Mouse (Mus musculus): ENCODE measurements around the gene Gm20388. TPM values are rescaled to one million over a fixed set of nuclear protein-coding genes. Genes with fewer than 3 reads are reported as not detected.
A peak's percentile ranks its signal among the peaks of the same experiment; 100 is the strongest.

Gm20388 gene
- polyA plus RNA-seq, 1 experiment from 2014 or later, result not detected

- Histone ChIP-seq H3K27me3 (no peaks in the 10 kb centered on the region), H3K4me3 (peak overlapping the region; percentile 29; the same call in 1 of the 2 replicates), H3K9me3 (replicated peaks) (no peaks in the 10 kb centered on the region), H3K4me1 (replicated peaks) (peaks cover 18% of the 10 kb centered on the region), H3K27ac (no peak overlapping the region), H3K9ac (no peak overlapping the region), H3K4me2 (no peak overlapping the region), H3K36me3 (no peaks in the 10 kb centered on the region)
- no peak for ATAC-seq (replicated peaks; ENCODE audit: insufficient number of reproducible peaks, insufficient read depth, low FRiP score, low read depth)
- 10% methylated on average over 6 of the region's 6 CpGs for WGBS
Measured at GRCm38 (mm10) chr8:121832503-121832902, 1921.9 kb downstream of the Gm20388 start.

DNA sequence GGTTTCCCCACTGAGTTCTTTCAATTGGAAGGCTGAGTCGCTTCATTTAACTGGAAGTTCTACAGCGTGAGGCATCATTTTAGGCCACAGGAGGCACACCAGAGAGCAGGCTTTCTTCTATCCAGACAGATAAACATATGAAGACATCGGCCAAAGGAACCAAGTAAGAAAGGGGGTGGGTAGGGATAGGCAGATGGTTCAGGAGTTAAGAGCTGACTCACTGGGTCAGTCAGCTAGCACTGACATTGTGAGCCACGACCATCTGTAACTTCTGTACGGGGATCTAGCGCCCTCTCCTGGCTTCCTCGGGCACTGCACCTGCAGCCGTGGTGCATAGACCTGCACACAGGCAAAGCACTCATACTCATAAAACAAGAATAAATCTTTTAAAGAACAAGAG, 1930.6 kb downstream of the Gm20388 start:
- Histone ChIP-seq H3K9me3 (replicated peaks) (no peaks in the 10 kb centered on the region), H3K27me3 (no peaks in the 10 kb centered on the region), H3K27ac (no peak overlapping the region), H3K4me2 (no peak overlapping the region), H3K4me3 (no peak overlapping the region), H3K9ac (no peak overlapping the region), H3K36me3 (no peaks in the 10 kb centered on the region), H3K4me1 (replicated peaks) (no peaks in the 10 kb centered on the region)
- 46% methylated on average over 8 of the region's 8 CpGs for WGBS
- no peak for ATAC-seq (replicated peaks; ENCODE audit: insufficient number of reproducible peaks, insufficient read depth, low FRiP score, low read depth)

DNA sequence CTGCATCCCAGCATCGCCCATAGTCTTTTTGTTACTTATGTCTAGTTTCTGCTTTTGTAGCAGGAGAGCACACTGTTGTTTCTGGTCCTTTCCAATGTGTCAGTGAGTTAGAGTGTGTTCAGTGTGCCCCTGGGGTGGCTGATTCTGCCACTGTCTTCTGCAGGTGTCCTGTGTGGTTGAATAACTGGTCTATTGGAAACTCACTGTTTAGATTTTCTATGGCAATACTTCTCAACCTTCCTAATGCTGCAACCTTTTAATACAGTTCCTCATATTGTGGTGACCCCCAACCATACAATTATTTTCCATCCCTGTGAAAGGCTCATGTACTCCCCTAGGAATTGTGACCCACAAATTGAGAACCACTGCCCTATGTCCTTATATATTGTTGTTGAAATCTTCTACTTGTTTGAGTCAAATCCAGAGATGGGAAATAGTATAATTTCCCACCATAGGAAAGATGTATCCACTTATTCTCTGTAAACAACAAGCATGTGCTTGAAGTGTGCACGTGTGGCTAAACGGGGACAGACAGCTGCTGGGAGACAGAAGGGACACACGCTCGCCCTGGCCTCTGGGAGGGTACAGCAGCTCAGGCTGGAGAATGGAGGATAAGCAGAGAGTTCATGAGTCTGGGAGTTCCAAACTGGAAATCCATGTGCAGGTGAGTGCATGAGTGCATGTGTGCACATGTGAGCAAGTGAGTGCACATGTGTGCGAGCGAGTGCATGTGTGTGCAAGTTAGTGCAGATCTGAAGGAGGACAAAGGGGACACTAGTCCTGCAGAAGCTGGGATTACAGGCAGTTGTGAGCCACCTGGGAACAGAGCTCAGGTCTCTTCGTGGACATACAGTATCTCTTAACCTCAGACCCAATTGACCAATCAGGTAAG, 1931.7 kb downstream of the Gm20388 start:
- Histone ChIP-seq H3K9me3 (replicated peaks) (no peaks in the 10 kb centered on the region), H3K4me2 (no peak overlapping the region), H3K4me1 (replicated peaks) (no peaks in the 10 kb centered on the region), H3K36me3 (no peaks in the 10 kb centered on the region), H3K27me3 (no peaks in the 10 kb centered on the region), H3K4me3 (no peak overlapping the region), H3K9ac (no peak overlapping the region), H3K27ac (no peak overlapping the region)
- WGBS, result 87% methylated on average over 8 of the region's 8 CpGs
- no peak for ATAC-seq (replicated peaks; ENCODE audit: insufficient number of reproducible peaks, insufficient read depth, low FRiP score, low read depth)

- 69% methylated on average over 3 of the region's 3 CpGs for WGBS
Measured at GRCm38 (mm10) chr8:121843184-121843733, 1932.6 kb downstream of the Gm20388 start.

DNA sequence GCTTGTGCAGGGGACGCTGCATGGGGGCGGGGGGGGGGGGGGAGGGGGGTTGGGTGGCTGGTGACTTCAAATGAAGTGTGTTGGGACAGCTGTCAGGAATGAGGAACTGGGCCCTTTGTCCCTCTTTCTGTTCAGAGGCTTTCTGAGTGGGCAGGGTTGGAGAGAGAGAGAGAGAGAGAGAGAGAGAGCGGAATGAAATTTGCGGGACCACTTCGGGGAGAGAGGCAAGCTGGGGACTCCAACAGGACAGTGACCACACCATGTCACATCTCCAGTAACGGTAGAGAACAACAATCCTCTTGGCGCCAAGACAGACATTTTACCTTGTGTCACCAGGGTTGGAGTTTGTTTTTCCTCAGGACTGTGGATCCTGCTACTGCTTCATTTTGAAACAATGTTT, 1934.1 kb downstream of the Gm20388 start:
- WGBS, result 45% methylated on average over 6 of the region's 7 CpGs
- ATAC-seq (replicated peaks; ENCODE audit: insufficient number of reproducible peaks, insufficient read depth, low FRiP score, low read depth), result no peak
- no peak overlapping the region for H3K9ac ChIP-seq

More at GRCm38 (mm10) chr8:121843184-121843733, 1932.6 kb downstream of the Gm20388 start:
- Histone ChIP-seq H3K4me3 (no peak overlapping the region), H3K9ac (no peak overlapping the region), H3K27ac (no peak overlapping the region), H3K27me3 (no peaks in the 10 kb centered on the region; the same call in 1 of the 2 replicates), H3K4me2 (no peak overlapping the region), H3K4me1 (replicated peaks) (no peaks in the 10 kb centered on the region), H3K9me3 (replicated peaks) (no peaks in the 10 kb centered on the region), H3K36me3 (no peaks in the 10 kb centered on the region)
- no peak for ATAC-seq (replicated peaks; ENCODE audit: insufficient number of reproducible peaks, insufficient read depth, low FRiP score, low read depth)

GRCm38 (mm10) chr8:121846815-121847214, 1936.2 kb downstream of the Gm20388 start:
- no peak for ATAC-seq (replicated peaks; ENCODE audit: insufficient number of reproducible peaks, insufficient read depth, low FRiP score, low read depth)

More for the DNA sequence above, 1934.1 kb downstream of the Gm20388 start:
- no peak overlapping the region for H3K4me2 ChIP-seq
- H3K4me3 ChIP-seq, result no peak overlapping the region
- H3K36me3 ChIP-seq, result no peaks in the 10 kb centered on the region
- no peaks in the 10 kb centered on the region for H3K9me3 ChIP-seq (replicated peaks)
- no peaks in the 10 kb centered on the region for H3K4me1 ChIP-seq (replicated peaks)
- no peaks in the 10 kb centered on the region; the same call in 1 of the 2 replicates for H3K27me3 ChIP-seq
- no peak overlapping the region for H3K27ac ChIP-seq

DNA sequence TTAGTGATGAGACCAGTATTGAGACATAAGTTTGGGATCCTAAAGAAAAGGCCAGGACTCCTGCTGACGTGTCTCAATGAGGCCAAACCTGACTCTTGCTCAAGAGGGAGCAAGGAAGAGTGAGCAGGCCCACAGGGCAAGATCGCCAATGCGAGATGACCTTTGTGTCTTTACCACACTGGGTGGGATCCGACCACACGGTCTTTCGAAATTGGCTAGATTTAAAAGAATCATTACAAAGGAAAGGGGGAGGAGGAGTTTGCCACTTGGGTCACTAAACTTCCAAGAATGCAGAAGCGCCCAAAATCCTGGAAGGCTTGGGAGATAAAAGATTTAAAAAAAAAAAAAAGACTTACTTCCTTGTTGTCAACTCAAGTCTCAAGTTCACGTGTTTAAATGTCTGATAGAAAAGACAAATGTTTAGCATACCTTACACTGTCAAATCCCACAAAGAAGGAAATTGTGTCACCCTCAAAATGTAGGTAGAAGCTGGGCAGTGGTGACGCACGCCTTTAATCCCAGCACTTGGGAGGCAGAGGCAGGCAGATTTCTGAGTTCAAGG, 1936.7 kb downstream of the Gm20388 start:
- Histone ChIP-seq H3K9ac (no peak overlapping the region), H3K4me3 (no peak overlapping the region), H3K27ac (no peak overlapping the region), H3K27me3 (peaks cover 4% of the 10 kb centered on the region; the same call in 1 of the 2 replicates), H3K36me3 (no peaks in the 10 kb centered on the region), H3K4me1 (replicated peaks) (peaks cover 19% of the 10 kb centered on the region), H3K4me2 (no peak overlapping the region), H3K9me3 (replicated peaks) (no peaks in the 10 kb centered on the region)
- no peak for ATAC-seq (replicated peaks; ENCODE audit: insufficient number of reproducible peaks, insufficient read depth, low FRiP score, low read depth)
- 71% methylated on average over 10 of the region's 10 CpGs for WGBS

More at GRCm38 (mm10) chr8:121846815-121847214, 1936.2 kb downstream of the Gm20388 start:
- no peaks in the 10 kb centered on the region for H3K9me3 ChIP-seq (replicated peaks)
- H3K4me2 ChIP-seq, result no peak overlapping the region
- peaks cover 2% of the 10 kb centered on the region; the same call in 1 of the 2 replicates for H3K27me3 ChIP-seq
- H3K4me3 ChIP-seq, result no peak overlapping the region
- peaks cover 14% of the 10 kb centered on the region for H3K4me1 ChIP-seq (replicated peaks)
- no peak overlapping the region for H3K27ac ChIP-seq
- no peaks in the 10 kb centered on the region for H3K36me3 ChIP-seq
- H3K9ac ChIP-seq, result no peak overlapping the region

GRCm38 (mm10) chr8:121847987-121848386, 1937.3 kb downstream of the Gm20388 start:
- ATAC-seq (replicated peaks; ENCODE audit: insufficient number of reproducible peaks, insufficient read depth, low FRiP score, low read depth), result no peak
- Histone ChIP-seq H3K27me3 (peaks cover 4% of the 10 kb centered on the region; the same call in 1 of the 2 replicates), H3K9me3 (replicated peaks) (no peaks in the 10 kb centered on the region), H3K4me2 (no peak overlapping the region), H3K4me1 (replicated peaks) (peaks cover 23% of the 10 kb centered on the region), H3K36me3 (no peaks in the 10 kb centered on the region), H3K4me3 (no peak overlapping the region), H3K27ac (no peak overlapping the region), H3K9ac (no peak overlapping the region)
- 72% methylated on average over 6 of the region's 6 CpGs for WGBS

DNA sequence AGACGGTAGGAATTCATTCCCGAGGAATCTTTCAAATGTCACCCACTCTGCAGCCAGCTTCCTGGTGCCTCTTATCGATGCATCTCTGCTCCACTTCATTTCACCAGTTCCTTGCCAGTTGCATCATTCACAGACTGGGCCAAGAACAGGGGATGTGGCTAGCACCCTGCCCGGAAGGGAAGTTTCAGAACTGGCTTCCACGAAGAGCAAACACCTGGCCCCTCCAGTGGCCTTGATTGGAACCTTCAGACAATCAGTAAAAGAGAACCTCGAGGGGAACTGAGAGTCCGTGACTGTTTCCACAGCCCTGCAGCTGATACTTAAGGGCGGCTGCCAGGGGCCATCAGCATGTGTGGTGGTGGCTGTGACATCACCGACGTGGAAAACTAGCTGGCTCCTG, 1937.9 kb downstream of the Gm20388 start:
- no peak overlapping the region for H3K27ac ChIP-seq
- ATAC-seq (replicated peaks; ENCODE audit: insufficient number of reproducible peaks, insufficient read depth, low FRiP score, low read depth), result no peak
- H3K4me3 ChIP-seq, result no peak overlapping the region
- peaks cover 26% of the 10 kb centered on the region for H3K4me1 ChIP-seq (replicated peaks)
- peaks cover 4% of the 10 kb centered on the region; the same call in 1 of the 2 replicates for H3K27me3 ChIP-seq
- no peaks in the 10 kb centered on the region for H3K9me3 ChIP-seq (replicated peaks)
- H3K4me2 ChIP-seq, result no peak overlapping the region
- H3K36me3 ChIP-seq, result no peaks in the 10 kb centered on the region
- WGBS, result 49% methylated on average over 10 of the region's 10 CpGs
- no peak overlapping the region for H3K9ac ChIP-seq

- ATAC-seq (replicated peaks; ENCODE audit: insufficient number of reproducible peaks, insufficient read depth, low FRiP score, low read depth), result no peak
- Histone ChIP-seq H3K9me3 (replicated peaks) (no peaks in the 10 kb centered on the region), H3K9ac (no peak overlapping the region), H3K27ac (no peak overlapping the region), H3K36me3 (no peaks in the 10 kb centered on the region), H3K4me1 (replicated peaks) (peaks cover 30% of the 10 kb centered on the region), H3K4me2 (no peak overlapping the region), H3K4me3 (no peak overlapping the region), H3K27me3 (peaks cover 4% of the 10 kb centered on the region; the same call in 1 of the 2 replicates)
- WGBS, result 62% methylated on average over 9 of the region's 9 CpGs
Measured at GRCm38 (mm10) chr8:121849303-121849702, 1938.7 kb downstream of the Gm20388 start.

DNA sequence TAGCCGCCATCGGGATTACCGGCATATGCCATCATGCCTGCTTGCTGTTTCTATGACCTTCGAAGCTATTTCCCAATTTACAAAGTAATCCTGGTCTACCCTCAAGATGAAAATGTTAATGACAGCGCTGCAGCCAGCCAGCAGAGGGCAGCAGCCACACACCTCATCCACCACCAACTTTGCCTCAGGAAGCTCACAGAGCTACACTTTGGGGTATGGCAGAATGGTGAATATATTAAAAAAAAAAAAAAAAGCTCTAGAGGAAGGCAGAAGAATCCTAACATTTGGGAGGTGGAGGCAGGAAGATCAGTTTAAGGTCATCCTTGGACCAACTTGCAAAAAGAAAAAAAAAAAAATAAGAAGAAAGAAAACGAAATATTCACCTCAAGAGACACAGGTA, 1939.4 kb downstream of the Gm20388 start:
- H3K27me3 ChIP-seq, result peaks cover 4% of the 10 kb centered on the region; the same call in 1 of the 2 replicates
- H3K9ac ChIP-seq, result no peak overlapping the region
- ATAC-seq (replicated peaks; ENCODE audit: insufficient number of reproducible peaks, insufficient read depth, low FRiP score, low read depth), result no peak
- no peaks in the 10 kb centered on the region for H3K9me3 ChIP-seq (replicated peaks)
- 14% methylated on average over 6 of the region's 6 CpGs for WGBS
- H3K36me3 ChIP-seq, result no peaks in the 10 kb centered on the region
- no peak overlapping the region for H3K4me3 ChIP-seq
- H3K4me1 ChIP-seq (replicated peaks), result peaks cover 30% of the 10 kb centered on the region
- H3K4me2 ChIP-seq, result no peak overlapping the region
- H3K27ac ChIP-seq, result no peak overlapping the region
